Mouse (Mus musculus) frontal cortex, adult (tissue): ENCODE measurements around the gene Hsp90aa1.
A peak's percentile ranks its signal among the peaks of the same experiment; 100 is the strongest.
"Not testable (repeated sequence)": the region's sequence is repeated elsewhere in the genome, so short reads cannot be mapped to it uniquely, and the experiment has no call there.

Source experiments
- ATAC-seq: cut with Nextera tagmentation; 2 replicates; pipeline ENCODE4 v1.9.2; 2017; ENCODE audit warnings: mild to moderate bottlenecking, moderate library complexity, mixed read lengths; ENCODE audit not compliant: low TSS enrichment

Gene Hsp90aa1

GRCm38 (mm10) chr12:110698523-110699170 is 3.9 kb downstream of the Hsp90aa1 start:
- ATAC-seq = no peak

GRCm38 (mm10) chr12:110698080-110698479 is 4.4 kb downstream of the Hsp90aa1 start:
- ATAC-seq = no peak

GRCm38 (mm10) chr12:110697457-110697856 is 5.1 kb downstream of the Hsp90aa1 start:
- no peak for ATAC-seq

- 0 out of 2 replicates have a peak, but pooled peaks have one; percentile 3 for ATAC-seq
Observed at GRCm38 (mm10) chr12:110696975-110697400, 5.5 kb downstream of the Hsp90aa1 start.

- ATAC-seq = peak; percentile 88
Observed at GRCm38 (mm10) chr12:110696173-110696974, 6.2 kb downstream of the Hsp90aa1 start.

GRCm38 (mm10) chr12:110695676-110696171 is 6.8 kb downstream of the Hsp90aa1 start:
- peak; percentile 66 for ATAC-seq

- not testable (repeated sequence) for ATAC-seq
Observed at GRCm38 (mm10) chr12:110693378-110693777, 9.2 kb downstream of the Hsp90aa1 start.

- ATAC-seq = no peak
Observed at GRCm38 (mm10) chr12:110689919-110690643, 12.4 kb downstream of the Hsp90aa1 start.

- ATAC-seq = not testable (repeated sequence)
Observed at GRCm38 (mm10) chr12:110688921-110689320, 13.6 kb downstream of the Hsp90aa1 start.

- peak; percentile 38; the same call in 1 of the 2 replicates for ATAC-seq
Observed at GRCm38 (mm10) chr12:110687894-110688734, 14.4 kb downstream of the Hsp90aa1 start.

- no peak for ATAC-seq
Observed at GRCm38 (mm10) chr12:110683580-110683979, 18.9 kb downstream of the Hsp90aa1 start.

- no peak for ATAC-seq
Observed at GRCm38 (mm10) chr12:110682561-110683299, 19.8 kb downstream of the Hsp90aa1 start, which contains the start of gene 1700001K19Rik. TSS of gene 1700001K19Rik (minus strand) at chr12:110682619.

- ATAC-seq = no peak
Observed at GRCm38 (mm10) chr12:110681878-110682277, 20.6 kb downstream of the Hsp90aa1 start.

- no peak for ATAC-seq
Observed at GRCm38 (mm10) chr12:110681191-110681590, 21.3 kb downstream of the Hsp90aa1 start.

GRCm38 (mm10) chr12:110674243-110674642 is 28.3 kb downstream of the Hsp90aa1 start:
- no peak for ATAC-seq

- ATAC-seq = no peak
Observed at GRCm38 (mm10) chr12:110667466-110668077, 35.0 kb downstream of the Hsp90aa1 start.

- no peak for ATAC-seq
Observed at GRCm38 (mm10) chr12:110661746-110662145, 40.8 kb downstream of the Hsp90aa1 start.

- no peak for ATAC-seq
Observed at GRCm38 (mm10) chr12:110651464-110651863, 51.1 kb downstream of the Hsp90aa1 start.

GRCm38 (mm10) chr12:110650241-110650641 is 52.3 kb downstream of the Hsp90aa1 start:
- ATAC-seq = peak; percentile 91
